Mouse (Mus musculus): ENCODE results near the gene Zfp652.

- TF ChIP-seq CTCF (conservative IDR thresholded peaks at IDR 0.05 in 1 of 2, IDR thresholded peaks at IDR 0.05 in 1 of 2; ENCODE audit: low read depth in 2 of 2, low read length in 2 of 2) (no peak), USF2 (conservative IDR thresholded peaks at IDR 0.05; ENCODE audit: low read depth, low read length) (no peak), BHLHE40 (IDR thresholded peaks at IDR 0.05; ENCODE audit: low read depth, low read length) (no peak)
Measured at GRCm38 (mm10) chr11:95773264-95773663, 60.8 kb downstream of the Zfp652 start.

Data from CH12.LX (cell line).